Mouse (Mus musculus): ENCODE data around the gene Lsamp. TPM values are rescaled to one million over a fixed set of nuclear protein-coding genes. Genes with fewer than 3 reads are reported as not detected.
A peak's percentile ranks its signal among the peaks of the same experiment; 100 is the strongest.

Gene Lsamp
- total RNA-seq, 2 experiments from 2014 or later: 0.56 to 1.2 TPM

DNA sequence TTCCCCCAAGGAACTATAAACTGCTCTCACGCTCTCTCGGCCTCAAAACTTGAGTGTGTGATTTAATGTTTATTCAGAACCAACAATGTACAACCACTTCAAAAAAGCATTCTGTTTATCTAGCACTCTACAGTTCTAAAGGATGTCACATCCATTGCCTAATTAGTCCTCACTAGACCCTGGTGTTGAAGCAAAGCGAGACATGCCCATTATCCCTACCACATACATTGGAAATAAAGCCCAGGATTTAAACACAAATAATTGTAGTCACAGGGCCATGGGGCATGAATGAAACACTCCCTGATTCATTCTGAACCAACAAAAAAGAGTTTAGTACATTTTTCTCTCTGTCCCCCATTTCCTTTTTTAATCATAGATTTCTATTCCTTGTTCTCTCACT lies 1567.0 kb downstream of the Lsamp start:
- no peak for DNase-seq

DNA sequence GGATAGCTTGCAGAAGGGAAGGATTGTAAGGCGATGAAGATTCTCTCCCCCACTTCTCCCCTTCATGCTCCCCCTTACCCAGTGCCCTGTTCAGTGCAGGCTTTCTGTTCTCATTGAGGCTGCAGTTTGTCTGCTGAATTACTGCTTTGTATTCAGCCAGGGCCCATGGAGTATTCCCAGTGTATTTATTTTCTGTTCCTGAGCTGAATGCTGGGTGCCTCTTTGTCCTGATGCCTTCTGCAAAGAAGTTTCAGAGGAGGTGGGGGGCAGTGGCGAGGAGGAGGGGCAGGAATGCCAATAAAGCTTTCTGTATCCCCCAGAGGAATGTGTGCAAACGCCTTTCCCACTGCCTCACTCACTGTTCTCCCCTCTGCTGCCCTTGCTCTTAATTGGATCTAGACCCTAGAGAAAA lies 1567.7 kb downstream of the Lsamp start:
- DNase-seq: no peak

DNA sequence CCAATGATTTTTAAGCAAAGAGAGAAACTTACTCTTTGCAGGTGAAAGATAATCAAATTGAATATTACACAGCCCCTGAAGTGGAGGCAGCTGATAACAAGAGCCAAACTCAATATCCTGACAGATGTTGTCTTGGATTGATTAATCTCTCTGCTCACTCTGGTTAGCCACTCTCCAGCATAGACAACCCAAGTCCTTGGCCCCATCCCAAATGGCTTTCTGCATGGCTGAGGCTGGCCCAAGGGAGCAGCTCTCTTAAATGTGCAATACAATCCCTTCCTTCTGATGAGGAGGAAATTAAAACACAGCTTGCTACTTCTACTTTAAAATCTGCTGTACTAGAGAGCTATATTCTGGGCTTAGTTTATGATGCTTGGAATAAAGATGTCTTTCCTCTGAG lies 1572.9 kb downstream of the Lsamp start:
- DNase-seq: no peak

DNA sequence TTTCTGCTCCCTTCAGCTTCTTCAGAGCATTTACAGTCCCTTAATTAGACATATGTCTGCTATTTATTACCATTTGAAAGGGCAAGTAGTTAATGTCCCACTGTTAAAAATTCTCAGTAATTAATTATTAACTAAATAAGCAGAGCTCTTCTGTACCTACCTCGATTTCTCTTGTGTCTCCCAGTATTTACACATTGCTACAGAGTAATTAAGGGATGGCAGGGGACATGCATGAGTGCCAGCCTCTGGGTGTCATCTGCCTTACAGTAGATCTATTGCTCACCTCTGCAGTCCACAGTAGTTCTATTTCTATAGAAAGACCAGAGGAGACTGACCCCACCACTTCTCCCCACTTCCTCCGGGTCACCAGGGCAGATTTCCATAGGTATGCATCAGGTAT lies 1581.1 kb downstream of the Lsamp start:
- no peak for DNase-seq

DNA sequence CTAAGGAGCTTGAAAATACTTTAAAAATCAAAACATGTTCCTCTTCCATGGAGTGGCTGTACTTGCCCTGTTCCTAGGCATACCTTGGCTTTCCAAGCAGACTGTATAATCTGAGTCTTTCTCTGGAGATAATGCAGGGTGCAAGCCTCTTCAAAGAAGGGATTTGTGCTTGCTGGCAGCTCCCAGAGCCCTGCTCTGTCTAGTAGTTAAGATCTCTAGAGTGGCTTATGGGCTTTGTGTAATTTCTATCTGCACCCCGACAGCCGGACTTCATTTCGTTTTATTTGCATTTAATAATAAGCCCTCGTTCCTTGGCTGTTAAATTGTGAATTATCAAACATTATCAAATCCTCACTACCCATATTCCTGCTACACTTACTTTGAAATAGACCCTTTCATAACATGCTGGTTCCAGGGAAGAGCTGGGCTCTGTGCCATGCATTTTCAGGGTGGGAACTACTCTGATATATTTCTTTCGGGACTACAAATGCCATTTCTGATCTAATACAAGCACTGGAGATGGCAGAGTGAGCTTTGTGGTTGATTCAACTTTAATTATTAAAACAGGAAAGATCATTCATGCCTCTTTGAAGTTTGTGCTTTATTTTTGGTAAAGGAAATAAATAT lies 1604.6 kb downstream of the Lsamp start:
- no peak for DNase-seq

DNA sequence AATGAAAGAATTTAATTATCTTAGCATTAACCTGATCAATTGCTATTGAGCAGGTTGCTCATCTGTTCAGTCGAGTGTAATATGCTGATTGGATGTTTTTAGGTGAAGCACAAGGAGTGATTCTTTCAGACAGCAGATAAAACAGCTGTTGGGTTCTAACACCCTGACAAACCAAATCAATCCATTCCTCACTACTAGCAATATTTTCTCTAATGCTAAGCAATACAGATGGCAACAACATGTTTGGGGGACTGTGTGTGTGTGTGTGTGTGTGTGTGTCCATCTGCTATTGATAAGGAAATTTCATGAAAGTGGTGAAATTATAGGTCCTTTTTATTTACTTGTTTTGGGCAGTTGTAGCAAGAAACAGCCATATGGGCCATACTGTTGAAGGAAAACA lies 1628.1 kb downstream of the Lsamp start:
- DNase-seq: no peak

DNA sequence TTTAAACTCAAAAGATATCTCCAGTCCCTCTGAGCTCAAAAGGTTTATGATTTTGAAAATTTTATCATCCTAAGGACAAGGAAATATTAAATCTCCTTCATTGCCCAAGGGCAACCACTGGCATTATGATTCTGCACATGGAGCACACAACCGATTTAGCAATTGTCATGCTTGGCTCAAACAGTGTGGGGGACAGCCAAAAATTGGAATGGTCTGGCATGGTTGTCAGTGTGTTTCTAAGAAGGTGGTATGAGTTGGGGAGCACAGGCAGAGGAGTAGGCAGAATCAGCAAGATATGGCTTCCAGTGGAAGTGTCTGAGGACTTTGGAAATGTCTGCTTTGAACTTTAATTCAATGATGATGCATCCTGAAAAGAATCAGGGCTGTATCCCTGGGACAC lies 1639.7 kb downstream of the Lsamp start:
- DNase-seq: no peak

DNA sequence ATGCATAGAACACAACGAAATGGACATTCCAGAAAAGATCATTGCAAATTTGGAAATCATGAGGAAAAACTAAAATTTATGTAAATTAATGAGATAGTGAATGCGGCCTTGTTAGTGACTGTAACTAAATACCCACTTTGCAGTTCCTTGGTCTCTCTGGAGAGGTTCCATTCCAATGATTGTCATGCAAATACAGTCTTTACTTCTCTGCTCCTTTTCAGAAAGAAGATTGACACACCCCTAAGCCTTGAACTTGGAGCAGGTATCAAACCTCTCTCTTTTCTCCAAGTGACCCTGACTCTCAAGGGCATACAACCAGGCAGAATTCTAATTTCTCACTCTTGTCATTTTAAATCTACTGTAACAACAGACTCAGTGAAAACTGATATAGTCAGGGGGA lies 1649.7 kb downstream of the Lsamp start:
- no peak for DNase-seq

DNA sequence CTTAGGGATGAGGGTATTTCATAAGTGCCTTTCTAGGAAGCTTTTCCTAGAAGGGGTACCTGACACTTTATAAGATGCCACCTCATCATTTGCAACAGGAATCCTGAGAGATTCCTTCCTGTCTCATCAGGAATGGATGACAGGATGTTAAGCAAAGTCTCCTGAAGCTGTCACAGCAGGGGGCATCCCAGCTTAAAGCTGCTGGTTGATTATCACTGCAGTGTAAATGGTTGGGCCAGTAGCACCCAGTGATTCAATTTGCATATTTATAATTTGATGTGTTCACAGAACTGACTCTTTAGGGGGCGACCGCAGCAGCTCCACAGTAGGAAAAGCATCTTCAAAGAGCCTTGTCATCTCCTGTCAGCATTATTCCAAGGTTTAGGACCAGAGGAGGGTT lies 1656.7 kb downstream of the Lsamp start:
- DNase-seq: no peak

DNA sequence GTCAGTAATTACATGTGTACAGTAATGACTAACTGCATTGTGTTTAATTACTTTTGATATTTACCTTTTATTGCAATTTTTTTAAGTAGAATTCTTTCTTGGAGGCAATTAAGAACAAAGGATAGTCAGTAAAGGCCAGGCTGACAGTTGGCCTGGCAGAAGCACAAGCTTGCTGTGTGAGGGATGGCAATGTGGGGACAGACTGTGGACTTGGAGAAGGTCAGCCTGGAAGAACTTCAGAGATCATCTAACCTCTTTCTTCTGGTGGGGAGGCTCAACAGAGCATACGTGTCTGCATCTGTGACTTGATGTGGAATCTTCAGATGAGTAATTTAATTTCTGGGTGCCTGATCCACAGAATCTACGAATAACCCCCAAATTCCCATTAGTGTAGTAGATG lies 1669.1 kb downstream of the Lsamp start:
- no peak for DNase-seq

DNA sequence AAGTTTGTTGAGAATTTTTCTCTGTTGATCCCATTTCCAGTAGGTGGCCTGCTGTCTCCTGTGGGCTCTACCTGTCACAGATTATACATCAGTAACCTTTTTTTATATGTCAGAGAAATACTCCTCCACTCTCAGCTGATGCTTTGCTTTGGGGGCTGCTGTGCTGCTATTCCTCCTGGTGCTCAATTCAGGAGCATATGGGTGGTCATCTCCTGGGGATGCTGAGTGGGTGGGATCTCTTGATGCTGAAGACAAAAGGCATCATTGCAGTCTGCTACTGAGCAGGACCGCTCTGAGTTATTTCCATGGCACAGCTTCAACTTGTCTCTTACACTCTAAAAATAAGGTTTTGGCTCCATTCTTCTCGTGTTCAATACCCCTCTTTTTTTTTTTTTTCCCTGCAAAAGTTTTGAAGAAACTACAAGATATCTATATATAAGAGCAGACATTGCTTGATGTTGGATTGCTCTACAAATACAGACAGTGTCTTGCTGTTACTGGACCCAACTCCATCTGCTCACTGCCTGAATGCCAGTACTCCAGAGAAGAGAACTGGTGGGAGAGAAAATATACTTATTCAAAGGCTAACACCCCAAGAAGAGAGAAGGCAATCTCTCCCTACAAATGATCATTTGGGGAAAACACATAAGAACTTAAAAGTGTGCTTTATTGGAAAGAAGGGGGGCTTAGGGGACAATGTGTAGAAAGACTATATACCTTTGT lies 1690.3 kb downstream of the Lsamp start:
- no peak for DNase-seq

DNA sequence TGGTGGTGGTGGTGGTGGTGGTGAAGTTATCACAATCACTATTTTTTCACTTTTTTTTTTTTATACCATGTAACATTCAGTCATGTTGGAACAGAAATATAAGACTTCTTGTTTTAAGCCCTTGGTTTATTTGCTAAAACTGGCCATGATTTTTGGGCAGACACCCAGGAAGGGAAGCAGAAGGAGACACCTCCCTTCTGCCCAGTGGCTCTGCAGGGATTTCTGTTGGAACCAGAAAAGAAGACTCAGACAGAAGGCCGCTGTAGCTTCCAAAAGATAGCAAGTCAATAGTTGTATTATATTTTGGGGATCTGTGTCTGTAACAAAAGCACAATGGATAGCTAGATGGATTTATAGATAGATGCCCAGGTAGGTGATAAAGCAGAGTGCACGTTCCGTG lies 1691.6 kb downstream of the Lsamp start:
- no peak for DNase-seq

DNA sequence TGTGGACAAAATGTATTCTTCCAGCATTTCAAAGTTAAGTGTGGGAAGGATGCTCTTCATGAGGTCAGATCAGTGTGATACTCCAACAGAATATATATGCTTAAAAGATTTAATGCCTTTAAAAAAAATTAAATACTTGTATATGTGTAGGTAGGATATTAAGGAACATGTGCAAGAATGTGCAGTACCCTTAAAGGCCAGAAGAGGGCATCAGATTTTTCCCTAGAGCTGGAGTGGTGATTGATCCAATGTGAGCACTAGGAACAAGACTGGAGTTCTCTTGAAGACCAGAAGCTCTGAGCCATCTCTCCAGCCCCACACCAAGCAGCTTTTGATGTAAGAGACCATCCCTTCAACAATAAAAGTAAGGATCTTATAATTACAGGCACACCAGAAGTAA lies 1708.3 kb downstream of the Lsamp start:
- DNase-seq: no peak

DNA sequence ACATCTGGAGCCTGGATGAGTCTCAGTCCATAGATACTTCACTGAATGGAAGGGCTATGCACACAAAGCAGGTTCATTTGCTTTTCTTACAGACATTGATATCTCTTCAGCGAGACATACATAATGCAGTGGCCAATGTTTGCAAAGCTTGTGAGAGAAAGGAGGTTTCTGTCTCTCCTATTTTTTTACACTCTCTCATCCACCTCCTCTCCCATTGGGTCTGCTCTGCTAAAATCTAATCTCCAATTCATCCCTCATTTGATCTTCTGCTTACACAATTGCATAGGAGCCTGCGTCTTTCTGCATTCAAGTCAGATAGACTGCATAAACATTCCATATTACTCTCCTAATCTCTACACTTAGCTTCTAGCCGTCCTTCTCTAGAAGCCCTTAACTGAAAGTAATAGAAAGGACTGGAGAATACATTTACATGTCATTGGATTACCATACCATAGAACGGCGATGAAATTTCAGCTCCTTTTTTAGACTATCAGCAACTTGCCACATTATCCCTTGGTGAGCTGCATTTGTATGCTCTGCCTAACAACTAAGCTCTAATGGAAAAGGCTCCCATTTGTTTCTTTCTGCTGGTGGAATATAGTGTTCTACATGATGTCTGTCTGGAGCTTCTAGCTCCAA lies 1717.7 kb downstream of the Lsamp start:
- DNase-seq: no peak

DNA sequence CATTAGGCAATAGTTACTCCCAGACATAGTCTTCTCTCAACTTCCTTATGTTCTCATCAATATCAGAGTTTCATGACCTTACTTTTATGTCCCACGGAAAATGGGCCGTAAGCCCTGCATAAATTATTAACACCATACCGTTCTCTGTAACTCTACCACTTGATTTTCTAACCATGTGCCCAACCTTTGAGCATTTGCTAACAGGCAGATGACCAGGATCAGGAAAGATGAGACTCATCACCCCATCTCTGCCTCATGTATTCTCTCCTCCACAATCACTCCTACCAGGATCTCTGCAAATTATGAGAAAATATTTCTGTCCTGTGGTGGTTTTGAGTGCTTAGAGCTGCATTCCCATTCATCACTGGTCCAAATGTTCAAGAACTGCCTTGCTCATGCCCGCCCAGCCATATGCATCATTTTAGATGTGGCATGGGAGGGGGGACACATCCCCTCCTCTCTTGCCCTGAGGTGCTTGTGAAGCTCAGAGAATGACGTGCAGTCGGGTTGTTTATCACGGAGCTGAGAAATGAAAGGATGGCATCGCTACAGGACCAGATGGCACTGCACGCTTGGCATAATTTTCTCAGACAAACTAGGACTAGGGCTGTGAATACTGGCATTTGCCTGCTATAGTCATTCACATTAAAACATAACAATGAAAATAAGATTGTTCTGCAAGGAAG lies 1744.9 kb downstream of the Lsamp start:
- no peak for DNase-seq

DNA sequence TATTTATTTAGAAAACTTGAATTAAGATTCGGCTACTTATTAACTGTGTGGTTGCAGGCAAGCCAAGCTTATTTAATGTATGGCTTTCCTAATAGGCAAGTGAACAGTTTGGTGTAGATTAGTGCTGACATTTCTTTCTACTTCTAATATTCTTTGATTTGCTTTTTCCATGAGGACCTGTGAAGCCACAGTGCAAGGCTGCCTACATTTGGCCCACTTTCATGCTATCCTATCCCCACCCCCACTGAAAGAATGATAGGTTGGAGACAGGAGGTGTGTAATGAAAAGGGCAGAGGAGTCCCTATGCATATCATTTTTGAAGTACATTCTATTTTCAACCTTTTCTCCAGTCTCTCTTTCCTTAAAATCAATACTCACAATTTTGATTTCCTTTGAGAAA lies 1745.8 kb downstream of the Lsamp start:
- no peak for DNase-seq

DNA sequence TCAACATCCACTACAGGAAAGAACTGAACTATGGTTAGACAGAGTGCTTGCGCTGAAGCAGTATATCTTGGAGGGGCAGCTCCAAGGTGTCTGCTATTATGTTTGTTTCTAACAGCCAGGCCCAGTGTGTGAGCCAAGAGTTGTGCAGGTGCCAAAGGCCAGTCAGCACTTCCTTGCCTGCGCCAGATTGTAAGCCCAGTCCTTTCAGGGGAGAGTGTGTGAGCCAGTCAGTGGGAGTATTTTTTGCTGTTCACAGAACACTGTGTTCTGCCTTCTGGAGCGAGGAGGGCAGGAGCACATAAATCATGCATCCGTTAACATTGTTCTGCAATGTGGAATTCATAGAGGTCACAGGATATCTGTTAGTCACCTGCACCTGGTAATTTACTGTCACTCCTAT lies 1760.9 kb downstream of the Lsamp start:
- DNase-seq: peak; percentile 58

DNA sequence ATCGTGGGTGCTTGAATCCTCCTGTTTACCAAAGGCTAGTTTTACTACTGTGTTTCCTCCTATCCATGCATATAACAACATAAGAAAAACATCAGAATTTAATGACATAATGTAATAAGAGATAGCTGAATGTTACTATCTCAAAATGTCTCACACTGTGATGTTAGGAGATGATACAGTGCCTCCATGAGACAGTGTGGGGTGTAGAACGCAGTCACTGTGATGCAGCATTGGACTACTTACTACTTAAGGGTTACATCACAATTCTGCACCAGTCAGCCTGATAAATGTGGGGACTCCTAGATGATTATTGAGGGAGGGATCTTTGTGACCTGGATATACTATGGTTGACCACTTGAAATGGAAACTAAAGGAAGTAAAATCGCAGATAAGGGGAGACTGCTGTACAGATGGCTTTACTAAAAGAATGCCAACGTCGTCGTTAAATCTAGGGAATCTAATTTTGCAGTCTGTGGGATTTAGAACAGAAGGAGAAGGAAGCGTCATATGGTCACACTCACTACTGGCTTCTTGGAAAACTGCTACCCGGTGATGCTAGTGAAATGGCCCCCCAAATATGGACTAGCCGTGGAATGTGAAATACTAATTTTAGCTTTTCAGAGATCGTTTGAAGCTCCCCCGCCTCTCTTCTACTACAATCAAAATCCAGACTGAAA lies 1762.2 kb downstream of the Lsamp start:
- DNase-seq: no peak

DNA sequence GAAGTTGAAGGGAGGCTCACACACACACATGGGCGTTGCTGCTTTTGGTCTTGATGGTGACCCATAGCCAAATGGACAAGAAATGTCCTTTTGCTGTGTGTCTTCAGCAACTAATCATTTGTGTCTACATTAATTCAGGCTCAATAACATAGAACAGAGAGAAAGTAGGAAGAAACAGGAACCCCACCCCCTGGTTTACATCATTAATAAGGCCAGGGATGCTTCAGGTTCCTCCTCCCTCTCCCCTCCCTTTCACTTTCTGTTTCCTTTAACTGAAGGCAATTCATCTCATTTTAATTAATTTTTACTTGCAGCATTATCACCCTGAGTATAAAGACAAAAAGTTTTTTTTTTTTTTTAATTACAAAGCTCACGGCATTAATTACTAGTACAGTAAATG lies 1763.7 kb downstream of the Lsamp start:
- DNase-seq: no peak

DNA sequence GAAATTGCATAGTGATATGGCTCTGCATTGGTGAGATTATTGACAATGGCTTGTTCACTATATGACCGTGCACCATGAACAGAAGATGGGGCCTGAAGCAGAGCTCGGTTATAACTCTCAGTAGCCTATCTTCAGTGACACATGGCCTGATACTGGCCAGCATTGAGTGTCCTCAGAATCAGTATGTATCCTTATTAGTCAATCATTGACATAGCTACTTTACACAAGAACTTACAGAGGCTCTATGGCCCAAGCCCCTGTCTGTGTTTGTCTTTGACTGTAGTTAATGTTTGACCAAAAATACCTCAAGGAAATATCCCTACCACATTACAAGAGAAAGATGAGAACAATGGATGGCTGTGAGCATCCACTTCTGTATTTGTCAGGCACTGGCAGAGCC lies 1764.6 kb downstream of the Lsamp start:
- no peak for DNase-seq

DNA sequence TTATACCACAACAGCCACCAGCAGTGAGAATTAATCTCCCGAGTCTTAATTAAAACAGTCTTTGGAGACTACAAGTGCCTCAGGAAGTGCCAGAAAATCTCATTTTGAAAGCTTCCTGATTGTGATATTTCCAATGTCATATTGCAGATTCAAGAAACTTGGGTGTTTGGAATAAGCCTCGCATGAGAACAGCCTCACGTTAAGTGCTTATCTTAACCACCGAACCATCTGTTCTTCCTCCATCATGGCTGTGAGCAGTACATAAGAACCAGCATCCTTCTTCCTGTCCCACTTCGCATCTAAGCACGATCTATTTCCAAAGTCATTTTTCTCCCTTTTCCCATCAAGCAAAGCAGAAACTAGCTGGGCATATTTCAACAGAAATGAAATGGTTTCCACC lies 1780.1 kb downstream of the Lsamp start:
- no peak for DNase-seq

DNA sequence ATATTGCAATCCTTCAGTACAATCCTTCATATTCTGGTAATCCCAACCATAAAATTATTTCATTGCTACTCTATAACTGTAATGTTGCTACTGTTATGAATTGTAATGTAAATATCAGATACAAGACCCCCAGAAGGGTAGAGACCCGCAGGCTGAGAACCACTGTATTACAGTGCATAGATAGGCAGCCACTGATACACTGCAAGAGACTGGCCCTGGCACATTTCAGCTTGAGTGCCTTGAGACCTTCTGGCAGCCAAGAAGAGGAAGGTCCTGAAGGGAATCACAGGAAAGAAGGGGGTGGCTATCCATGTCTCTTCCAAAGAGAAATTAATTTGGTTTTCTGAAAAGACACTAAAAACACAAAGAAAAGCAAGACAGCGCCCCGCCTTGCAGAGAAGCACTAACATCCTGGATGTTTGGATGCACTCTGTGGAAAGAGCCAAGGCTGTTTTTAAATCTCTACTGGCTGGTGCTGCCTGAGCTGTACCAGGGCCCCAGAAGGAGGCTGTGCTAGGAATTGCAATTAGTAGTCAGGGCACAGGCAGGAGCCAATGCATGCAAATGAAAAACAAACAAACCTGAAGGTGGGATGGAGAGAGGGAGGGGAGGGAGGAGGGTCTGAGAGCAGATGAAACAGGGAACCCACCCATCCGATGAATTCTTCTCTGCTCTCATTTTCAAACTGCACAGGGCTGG lies 1787.4 kb downstream of the Lsamp start:
- no peak for DNase-seq

All from gastrocnemius, postnatal 25 days (tissue).